Mouse (Mus musculus): ENCODE measurements around the gene Palmd.

Palmd gene

DNA sequence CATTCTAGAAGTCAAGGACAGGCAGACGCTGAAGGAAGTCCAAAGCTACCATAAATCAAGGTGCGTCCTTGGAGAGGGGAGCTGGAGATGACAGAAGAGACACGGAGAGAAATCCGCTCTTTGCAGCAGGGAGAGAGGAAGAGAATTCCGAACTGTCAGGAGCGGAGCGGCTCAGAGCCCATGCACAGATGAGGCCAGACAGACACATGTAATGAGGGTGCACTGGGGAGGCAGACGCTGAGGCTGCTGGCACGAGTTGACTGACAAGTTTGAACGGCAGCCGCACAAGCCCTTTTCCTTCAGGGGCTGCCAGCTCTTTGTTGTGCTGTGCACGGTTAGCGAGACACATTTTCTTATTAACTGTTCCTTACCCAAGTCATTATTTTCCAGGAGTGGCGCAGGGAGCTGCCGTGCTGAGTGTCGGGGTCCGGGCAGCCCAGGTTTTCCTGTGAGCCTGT, at the start of gene Palmd:
Gene Palmd (minus strand): TSS at position 448 of the 458 bp plus-strand sequence.
- peak; percentile 62 for DNase-seq

DNA sequence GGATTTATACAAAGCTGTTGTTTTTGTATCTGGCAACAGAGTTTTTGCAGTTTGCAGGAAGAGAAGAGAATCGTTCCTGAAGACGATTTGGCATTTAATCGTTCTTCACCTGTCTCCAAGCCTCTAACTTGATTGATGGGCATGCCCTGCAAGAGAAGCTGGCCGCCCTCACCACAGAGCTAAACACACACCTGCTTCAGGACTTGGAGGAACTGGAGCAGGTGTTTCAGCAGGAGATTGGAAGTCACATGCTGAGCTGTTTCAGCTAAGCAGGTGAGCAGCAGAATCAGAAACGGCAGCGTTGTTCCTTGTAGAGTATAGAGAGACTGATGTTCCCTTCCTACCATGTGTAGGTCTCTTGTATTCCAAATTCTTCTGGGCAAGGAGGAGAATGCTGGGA, 41.4 kb upstream of the Palmd start:
- DNase-seq: no peak

DNA sequence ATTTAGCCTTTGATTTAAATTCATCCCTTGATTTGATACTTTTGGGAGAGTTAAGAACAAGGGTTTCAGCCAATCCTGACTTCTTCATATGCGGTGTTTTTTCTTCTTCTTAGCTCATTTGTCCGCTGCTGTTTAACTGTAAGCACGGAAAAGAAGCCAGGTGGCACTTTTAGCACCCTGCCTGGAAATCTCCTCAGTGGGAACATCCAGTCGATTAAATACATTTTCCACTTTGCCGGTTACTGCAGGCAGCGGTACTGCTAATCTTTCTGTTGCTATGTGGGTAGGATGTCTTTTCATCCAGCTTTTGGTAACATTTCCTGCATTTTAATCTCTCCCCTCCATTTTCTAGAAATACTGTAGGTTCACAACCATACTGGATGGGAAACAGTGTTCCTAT, 38.6 kb upstream of the Palmd start:
- no peak for DNase-seq

DNA sequence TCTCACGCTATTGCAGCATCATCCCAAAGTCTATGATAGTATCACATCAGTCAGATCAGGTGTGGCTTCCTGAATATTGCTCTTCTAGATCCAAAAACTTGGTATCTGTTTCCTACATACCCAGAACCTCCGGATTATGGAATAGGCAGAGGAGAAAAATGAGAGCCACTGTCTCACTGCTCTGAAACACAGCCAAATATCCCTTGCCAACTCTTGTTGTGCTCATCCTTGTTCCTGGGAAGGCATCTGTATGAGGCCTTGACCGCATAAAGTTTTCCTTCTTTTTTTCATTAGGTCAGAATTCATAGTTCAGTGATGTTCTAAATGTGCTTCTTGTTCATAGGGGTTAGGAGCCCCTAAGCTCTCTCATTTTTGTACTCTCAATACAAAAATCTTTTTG, 37.8 kb upstream of the Palmd start:
- DNase-seq: no peak

DNA sequence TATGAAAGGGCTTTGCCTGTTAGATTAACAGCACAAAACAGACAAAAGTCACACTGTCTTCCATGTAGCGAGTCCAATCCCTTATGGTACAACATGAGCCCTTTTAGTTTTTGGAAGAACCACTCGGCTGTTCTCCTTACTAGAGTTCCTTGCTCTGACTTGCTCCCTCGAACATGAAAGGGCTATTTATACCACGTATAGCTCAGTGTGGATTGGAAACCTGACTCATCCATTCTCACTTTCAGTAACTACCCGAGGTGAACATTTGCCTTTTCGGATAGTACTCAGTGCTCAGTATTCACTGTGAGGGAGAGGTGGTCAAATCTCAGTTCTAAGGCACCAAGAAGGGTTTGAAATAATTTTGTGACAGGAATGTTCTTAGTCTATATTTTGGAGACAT, 34.6 kb upstream of the Palmd start:
- DNase-seq: no peak

DNA sequence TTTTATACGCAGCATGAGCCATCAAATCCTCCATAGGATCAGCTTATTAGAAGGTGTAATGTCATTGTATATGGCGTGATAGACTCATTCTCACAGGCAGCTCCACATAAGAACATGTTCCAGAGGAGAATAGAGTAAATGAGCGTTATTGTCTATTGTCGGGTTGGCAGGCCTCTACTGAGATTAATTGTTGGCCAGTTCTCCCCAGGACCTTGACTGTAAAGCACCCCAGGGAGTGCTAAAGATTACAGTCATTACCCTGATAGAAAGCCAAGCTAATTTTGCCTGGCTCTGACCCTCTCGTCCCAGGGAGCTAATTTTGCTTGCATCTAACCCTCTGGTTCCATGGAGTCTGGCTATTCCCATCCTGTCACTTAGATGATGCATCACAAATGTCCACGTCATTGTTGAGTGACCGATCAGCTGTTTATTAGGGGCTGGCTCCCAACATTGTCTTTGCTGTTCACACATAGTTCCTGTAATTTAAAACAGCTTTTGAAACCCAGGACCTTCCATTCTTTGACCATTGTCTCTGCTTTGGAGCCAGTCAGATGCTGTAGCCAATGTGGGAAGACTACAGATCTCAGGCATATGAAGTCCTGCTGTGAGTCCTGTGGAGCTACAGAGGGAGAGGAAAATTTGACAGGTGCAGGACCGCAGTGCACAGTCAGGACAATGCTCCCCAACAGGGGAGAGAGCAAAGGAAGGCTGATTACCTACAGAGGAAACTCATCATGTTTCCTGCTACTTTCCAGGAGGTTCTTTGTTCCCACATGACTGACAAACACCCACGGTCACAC, 33.1 kb upstream of the Palmd start:
- DNase-seq: peak; percentile 25

DNA sequence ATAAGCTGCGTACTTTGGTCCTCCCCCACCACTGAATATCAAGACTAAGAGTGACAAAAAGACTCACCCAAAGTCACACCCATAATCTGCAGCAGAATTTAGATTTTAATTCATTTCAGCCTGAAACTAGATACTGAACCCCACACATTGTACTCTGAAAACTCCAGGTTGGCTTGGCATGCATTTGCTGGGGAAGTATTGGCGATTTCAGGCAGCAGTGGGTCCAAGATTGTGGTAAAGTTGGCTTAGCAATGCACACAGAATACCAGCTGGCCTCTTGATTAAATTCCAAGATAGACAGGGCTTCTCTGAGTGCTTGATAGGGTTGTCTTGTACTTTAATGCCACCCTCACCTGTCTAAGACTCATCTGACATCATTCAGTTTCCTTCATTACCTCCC, 24.2 kb upstream of the Palmd start:
- DNase-seq: no peak

DNA sequence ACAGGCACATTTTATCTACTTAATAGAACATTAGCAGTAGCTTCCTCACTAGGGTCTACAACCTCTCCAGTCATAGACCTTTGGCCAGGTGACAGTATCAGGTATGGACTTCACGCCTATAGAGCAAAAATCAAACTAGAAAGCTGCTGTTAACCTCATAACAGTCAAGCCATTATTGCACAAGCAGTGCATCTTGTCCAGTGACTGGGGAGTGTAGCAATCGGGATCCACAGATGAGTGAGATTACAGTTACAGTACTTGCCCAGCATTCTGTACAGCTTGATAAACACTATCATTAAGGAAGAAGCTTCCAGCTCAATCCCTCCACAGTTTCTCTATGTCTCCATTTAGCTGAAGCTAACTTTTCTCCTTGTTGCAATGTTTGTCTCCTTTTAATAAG, 22.4 kb upstream of the Palmd start:
- no peak for DNase-seq

DNA sequence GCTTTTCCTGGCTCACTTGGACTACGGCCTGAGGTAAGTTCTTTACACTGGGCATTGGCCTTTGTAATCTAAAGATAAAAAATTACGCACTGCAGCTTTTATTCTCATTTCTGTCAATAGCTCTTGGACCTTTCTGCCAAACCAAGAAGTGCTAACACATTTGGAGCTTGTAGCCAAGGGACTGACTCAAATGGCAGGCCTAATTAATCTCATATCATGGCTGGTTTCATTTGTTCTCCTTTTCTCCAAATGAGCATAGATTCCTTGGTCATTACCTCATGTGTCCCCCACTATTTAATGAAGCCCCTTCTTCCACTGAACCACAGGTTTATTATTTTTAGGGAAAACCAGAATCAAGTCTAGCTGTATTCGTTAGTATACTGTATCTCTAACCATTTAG, 19.4 kb upstream of the Palmd start:
- no peak for DNase-seq

DNA sequence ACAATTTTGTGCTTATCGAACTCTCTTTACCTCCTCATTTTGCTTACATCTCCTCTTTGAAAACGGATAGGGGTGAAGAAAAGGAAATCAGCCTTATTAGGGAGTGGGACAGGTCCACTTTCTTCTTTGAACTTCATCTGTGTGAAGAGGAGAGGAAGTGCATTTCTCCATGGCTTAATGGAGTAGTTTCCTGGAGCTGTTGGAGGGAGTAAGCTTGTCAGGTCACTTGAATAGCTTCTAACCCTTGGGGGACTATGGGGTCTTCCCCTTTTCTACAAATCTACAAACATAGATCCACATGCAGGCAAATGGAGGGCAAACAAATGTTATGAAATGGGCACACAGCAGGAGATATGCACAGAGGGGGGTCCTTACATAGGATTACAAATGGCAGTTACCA, 17.7 kb upstream of the Palmd start:
- no peak for DNase-seq

DNA sequence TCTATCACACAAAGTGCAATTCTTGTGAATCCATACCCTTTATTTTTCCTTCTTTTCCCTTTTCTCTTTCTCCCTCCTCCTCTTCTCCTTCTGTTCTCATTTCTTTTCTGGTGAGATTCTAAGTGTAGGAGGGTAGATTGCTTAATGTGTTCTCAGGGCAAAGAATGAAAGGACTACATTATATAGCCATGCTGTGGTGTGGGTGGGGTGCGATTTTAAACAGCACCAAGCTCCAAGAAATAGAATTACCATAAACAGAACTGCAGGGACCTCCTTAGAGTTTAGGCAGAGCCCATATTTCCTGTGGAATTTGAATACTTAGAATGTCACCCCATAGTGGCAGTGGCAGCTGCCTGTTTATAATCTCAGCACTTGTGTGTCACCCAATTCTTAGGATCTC, 17.0 kb upstream of the Palmd start:
- DNase-seq: no peak

DNA sequence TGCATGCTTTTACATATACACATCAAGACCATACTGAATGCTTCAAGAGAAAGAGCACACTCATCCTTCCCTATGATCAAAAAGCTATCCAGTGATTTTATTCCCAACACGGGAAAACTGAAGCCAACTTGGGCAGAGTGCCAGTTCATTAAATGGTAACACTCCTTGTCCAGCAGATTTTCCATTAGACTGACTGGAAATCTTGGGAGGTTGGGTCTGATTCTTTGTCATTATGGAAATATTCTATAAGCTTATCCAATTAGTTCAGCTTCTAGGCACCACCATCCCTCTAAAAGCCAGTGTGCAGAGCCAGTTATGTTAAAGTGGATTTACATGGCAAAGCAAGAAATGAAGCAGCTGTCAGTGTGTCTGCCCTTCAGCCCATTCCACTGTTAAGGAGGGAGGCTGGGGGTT, 16.3 kb upstream of the Palmd start:
- DNase-seq: no peak

DNA sequence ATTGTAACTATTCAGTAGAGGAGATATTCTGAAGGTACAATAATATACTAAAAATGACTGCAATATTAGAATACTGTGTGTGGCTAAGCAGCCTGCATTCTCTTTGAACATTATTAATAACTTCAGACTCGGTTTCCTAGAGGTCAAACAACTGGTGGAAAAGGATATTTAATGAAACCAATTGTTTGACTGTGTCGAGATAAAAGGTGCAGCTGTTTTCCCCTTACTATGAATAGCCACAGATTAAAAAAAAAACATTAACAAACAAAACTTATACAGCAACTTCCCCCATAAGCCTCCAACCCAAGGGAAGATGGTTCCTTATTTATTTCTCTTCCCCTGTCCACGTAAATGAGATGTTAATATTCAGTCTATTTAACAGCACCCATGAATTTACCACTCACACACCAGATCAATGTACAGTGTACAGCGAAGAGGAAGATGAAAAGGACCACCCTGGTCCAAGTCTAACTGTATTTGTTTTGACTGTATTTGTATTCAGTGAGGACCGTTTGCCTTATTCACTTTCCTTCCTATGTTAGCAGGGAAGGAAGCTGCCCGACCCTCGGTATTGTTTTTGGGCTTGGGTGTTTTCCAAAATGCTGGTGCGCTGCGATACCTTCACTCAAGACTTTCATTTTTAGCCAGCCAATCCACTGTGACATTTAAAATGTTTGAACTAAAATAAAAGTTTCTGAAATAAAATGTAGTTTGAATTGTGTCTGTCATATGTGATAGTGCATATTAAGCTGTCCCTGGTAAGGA, 13.2 kb upstream of the Palmd start:
- DNase-seq: no peak

DNA sequence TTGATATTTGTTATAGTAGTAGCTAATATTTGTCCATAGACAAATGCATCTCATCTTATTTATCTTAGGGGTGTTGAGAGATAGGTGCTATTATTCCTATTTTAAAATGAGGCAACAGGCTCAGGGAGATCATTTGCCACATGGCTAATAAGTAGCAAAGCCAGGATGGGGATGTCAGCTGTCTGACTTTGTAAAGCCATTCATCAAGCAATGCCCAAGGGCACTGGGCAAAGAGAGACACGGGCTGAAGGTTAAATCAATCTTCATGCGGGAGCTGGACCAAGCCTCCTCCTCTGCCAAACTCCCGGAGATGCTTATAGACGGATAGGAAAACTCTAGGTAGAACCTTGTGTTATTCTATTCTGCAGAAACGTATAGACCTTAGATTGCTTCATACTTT, 999 bp upstream of the Palmd start:
- DNase-seq: no peak

DNA sequence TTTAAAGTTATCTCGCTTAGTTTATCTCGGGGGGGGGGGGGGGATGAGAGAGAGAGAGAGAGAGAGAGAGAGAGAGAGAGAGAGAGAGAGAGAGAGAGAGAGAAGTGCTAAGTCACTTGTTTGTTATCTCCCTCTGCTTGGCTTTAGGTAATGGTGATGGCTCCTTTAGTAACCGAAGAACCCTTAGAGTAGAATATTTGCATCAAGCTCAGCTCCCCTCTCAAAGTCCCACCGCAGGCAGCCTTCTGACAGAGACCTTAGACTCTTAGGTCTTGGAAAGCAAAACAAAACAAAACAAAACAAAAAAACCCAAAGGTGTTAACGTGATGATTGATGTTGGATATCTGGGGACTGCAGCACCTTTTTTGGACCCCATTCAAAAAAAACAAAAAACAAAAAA, 216 bp upstream of the Palmd start:
- DNase-seq: no peak

DNA sequence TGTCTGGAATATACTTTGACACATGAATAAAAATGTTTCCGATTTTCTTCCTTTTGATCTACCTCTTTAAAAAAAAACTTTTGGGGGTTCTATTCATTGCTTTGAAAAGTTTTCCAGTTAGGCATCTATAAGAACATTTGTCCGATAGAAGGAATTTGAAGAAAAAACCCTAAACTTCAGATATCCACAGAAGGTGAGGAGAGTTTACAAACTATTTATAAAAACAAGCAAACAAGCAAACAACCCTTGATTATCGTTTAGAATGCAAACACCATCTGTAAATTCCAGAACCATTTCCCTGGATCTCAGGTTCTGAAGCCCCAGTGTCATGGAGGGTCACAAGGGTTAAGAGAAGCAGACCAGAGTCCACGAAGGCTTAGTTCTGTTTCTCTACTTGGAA, 820 bp downstream of the Palmd start, which contains the start of gene 4930455H04Rik:
Gene 4930455H04Rik (plus strand): TSS at position 301 of the 400 bp plus-strand sequence.
- no peak for DNase-seq

DNA sequence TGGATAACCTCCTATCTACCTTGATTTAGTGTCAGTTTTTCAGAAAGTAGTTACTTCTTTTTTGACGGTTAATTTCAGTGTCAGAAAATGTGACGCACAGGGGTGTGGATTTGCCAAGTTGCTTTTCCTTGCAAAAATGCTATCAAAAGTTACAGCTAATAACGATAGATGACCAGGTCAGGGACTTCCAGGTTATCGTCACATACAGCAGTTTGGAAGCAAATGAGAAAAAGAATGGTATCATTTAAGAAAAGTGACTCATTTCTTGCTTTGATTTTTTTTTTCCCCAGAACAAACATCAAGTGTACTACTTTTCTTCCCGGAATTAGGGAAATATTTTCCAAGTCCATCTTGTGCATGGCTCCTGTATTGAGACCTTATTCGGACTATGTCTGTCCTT, 1.4 kb downstream of the Palmd start:
- DNase-seq: no peak

DNA sequence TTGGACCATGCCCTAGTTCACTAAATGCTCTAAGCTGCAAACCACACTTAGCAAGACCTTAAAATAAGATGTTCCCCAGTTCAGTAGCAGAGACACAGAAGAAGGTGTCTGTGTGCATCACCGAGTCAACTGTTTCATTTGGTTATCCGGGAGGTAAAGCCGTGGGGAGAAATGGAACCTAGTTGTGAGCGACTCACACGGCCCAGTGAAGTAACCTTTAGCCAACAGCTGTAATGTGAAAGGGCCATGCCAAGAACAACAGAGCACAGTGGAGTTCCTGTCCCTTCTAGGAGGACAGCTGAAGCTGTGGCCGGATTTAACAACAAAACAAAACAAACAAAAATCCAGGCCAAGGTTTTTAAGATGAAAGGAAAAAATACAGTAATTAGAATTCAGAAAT, 2.0 kb downstream of the Palmd start:
- DNase-seq: no peak

DNA sequence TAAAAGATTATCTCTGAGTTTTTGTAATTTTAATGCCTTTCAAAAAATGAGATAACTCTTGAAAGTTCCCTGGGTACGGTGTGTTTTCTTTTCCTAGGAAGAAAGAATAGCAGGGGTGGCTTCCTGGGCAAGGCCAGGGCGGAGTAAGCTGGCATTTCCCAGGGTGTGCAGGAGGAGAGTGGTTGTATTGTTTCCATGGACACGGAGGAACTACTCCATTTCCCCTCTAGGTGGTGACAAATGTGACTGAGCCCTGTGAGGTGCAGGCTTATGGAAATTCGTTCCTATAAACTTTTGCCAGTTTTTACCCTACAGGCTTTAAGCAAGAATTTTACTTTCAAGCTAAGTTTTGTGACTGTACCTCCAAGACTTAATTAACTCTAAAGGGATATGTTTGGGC, 2.6 kb downstream of the Palmd start:
- peak; percentile 62 for DNase-seq

DNA sequence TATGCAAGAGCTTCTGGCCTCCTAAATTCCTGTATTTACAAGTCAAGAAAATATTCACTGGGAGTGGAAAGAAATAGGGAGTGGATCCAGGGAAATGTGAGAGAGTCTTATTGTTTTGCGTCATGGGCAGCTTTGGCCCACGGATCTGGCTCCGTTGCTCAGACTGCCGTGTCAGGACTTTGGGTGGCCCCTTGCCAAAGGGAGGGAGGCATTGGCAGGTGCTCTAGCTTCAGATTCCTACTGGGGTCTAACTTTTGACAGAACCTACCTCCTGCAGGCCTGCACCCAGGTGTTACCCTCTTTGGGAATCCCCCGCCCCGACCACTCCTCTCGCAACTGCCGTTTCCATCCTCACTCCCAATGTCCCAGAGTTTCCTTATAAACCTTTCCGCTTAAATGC, 4.4 kb downstream of the Palmd start:
- no peak for DNase-seq

DNA sequence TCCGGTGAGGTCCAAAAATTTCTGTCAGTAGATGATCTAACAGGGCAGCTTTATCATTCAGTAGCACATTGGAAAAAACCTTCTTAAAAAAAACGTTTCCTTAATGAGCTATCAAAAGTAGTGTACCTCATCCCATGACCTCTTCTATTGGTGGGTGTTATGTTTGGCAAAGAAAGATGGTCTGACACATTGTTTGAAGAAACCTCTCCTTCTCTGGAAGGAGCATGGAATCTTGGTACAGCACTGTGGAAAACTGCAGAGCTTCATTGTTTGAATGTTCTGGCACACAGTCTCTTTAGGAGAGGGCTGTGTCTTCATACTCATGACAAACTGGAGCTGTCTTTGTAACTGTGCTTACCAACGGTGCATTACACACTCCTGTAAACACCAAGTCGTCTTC, 5.6 kb downstream of the Palmd start:
- DNase-seq: no peak

DNA sequence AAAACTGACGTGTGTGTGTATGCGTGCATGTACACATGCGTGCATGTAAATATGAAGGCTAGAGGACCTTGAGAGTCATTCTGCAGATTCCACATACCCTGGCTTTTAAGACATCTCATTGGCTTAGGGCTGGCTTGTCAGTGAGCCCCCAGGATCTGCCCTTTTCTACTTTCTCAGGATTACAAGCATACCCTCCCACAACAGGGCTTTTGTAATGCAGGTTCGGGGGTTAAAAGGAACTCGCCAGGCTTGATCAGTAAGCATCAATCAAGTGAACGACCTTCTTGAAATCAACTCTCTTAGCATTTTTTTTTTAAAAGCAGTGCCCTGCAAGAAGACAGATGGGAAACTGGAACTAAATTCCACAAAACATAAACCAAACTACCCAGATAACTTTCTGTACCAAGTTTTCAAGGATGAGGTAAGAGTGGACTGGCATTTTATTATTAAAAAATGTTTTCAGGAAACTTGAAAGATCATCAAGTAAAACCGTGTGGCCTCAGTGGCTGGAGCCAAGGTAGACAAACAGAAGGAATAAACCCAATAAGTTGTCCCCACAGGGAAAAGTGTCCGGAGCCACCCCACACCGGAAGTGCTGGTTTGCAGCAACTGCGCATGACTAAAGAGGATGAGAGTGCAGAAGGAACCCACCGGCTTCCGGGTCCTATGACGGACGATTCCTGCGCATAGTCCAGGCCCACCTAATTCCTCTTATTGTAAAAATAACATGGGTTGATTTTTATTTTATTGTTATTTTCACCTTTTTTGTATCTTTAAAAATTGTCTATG, 7.2 kb downstream of the Palmd start:
- peak; percentile 21 for DNase-seq

DNA sequence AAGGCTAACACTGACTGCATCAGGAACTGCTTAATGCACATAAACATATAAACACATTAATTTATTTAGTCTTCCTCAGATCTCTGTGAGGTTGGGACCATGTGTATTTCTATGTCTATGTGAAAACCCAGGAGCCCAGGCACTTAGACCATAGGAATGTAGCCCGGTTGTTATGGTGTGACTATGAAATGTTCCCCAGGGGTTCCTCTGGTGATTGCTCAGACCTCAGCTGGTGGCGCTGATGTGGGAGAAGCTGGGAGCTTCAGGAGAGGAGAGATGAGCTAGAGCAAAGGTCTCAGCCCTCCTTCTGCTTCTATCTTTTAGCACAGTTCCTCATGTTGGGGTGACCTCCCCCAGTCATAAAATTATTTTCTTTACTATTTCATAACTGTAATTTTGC, 8.4 kb downstream of the Palmd start:
- DNase-seq: no peak

DNA sequence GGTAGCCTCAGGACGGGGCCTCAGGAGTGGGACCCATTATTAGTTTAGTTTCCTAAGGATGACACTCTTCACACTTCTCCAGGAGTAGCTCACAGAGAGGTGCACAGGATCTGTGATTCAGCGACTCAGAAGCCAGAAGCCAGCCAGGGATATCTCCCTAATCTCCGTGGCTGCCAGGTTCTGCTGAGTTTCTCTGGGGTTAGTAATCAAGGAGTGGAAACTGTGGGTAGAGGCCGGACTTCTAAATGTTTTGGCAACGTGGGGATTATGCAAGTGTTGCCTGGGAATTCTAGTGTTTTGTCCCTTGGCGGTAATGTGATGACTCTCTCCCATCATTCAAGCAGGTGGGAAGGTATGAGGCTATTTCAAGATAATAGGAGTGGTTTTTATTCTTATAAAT, 13.7 kb downstream of the Palmd start:
- DNase-seq: no peak
